Mouse (Mus musculus) liver, postnatal 0 days (tissue): ENCODE results near the gene Wdr77.

Experiments
- CTCF ChIP-seq: sonication (generic); IDR thresholded peaks from 2 replicates; pipeline ENCODE4 v1.5.1; 2016; ENCODE audit warnings: antibody characterized with exemption, low read depth
- EP300 ChIP-seq: IDR thresholded peaks from 2 replicates; pipeline ENCODE4 v1.6.1; 2016; ENCODE audit warnings: antibody characterized with exemption, low read depth, mild to moderate bottlenecking

DNA sequence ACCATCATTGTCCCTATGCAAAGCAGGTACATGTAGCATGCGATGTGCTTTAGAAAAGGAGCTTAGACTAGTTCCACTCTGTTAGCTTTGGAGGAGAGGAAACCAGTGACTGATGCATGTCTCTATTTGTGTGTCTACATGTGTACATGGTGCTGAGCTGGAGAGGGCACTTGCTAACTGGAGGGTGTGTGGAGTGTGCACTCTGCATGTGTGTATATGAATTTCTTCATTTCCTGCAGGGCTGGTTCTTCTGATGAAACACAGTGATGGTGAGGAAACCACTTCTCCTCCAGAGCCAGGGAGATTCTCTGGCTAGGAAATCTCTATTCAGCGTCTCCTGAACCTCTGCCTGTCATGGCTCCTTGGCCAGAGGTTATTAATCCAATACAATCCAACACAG is 15.0 kb downstream of the Wdr77 start:
- no peak for TF ChIP-seq CTCF
- no peak for TF ChIP-seq EP300
